ENCODE assay signal across 10 mouse cellular contexts in genomic region chr3:105559456-105559855, GRCm38 (mm10).
DNase-seq lines count a peak whose midpoint lies in the region; ATAC-seq lines count a peak whose summit lies in the region.
"Had no signal": no experiment of that assay in that cellular context is flagged by ENCODE, and none has a peak within 500 bp of the region (broad histone marks: within the 10 kb centered on the region; RNA-seq: fewer than 3 reads in every experiment).

No protein-coding gene starts in this region.

- H3K36me3 ChIP-seq in embryonic facial prominence, embryonic 15.5 days = no peaks in the 10 kb centered on the region
- H3K36me3 ChIP-seq in hindbrain, embryonic 14.5 days (replicated peaks; ENCODE audit: control insufficient read depth, insufficient read depth) = no peaks in the 10 kb centered on the region
- H3K36me3 ChIP-seq in neural tube, embryonic 14.5 days (ENCODE audit: control insufficient read depth, insufficient read depth, low read length) = no peaks in the 10 kb centered on the region
- H3K36me3 ChIP-seq: liver, embryonic 12.5 days had no signal

- WGBS in embryonic facial prominence, embryonic 15.5 days = 11% methylated on average over 2 of the region's 2 CpGs
- WGBS in hindbrain, embryonic 14.5 days = 21% methylated on average over 2 of the region's 2 CpGs
- 30% methylated on average over 2 of the region's 2 CpGs for WGBS in neural tube, embryonic 14.5 days

- no peak overlapping the region for H3K9ac ChIP-seq in embryonic facial prominence, embryonic 15.5 days
- no peak overlapping the region for H3K9ac ChIP-seq in hindbrain, embryonic 14.5 days
- no peak overlapping the region for H3K9ac ChIP-seq in neural tube, embryonic 14.5 days (replicated peaks; ENCODE audit: low read depth, low read length)
- H3K9ac ChIP-seq: liver, embryonic 12.5 days had no signal

- no peak overlapping the region for H3K4me3 ChIP-seq in embryonic facial prominence, embryonic 15.5 days (replicated peaks)
- no peak overlapping the region for H3K4me3 ChIP-seq in hindbrain, embryonic 14.5 days (replicated peaks; ENCODE audit: low read length)
- H3K4me3 ChIP-seq in neural tube, embryonic 14.5 days (ENCODE audit: low read depth, low read length) = no peak overlapping the region
- H3K4me3 ChIP-seq: liver, embryonic 12.5 days had no signal

- peak; percentile 72; the same call in 1 of the 2 replicates for ATAC-seq in embryonic facial prominence, embryonic 15.5 days (ENCODE audit: insufficient number of reproducible peaks, low FRiP score, low TSS enrichment, low read depth)
- ATAC-seq in hindbrain, embryonic 14.5 days (ENCODE audit: low FRiP score) = peak; percentile 53; the same call in 1 of the 2 replicates
- peak; percentile 34; the same call in 1 of the 2 replicates for ATAC-seq in neural tube, embryonic 14.5 days (ENCODE audit: low read depth)
- ATAC-seq in megakaryocyte-erythroid progenitor cell, adult 5-6 weeks (replicated peaks; ENCODE audit: low FRiP score, low TSS enrichment, poor library complexity, severe bottlenecking) = no peak
- ATAC-seq: intestine, embryonic 16.5 days; liver, embryonic 12.5 days had no signal

- H3K9me3 ChIP-seq in embryonic facial prominence, embryonic 15.5 days (replicated peaks) = no peaks in the 10 kb centered on the region
- no peaks in the 10 kb centered on the region for H3K9me3 ChIP-seq in hindbrain, embryonic 14.5 days (ENCODE audit: control insufficient read depth, low read length)
- no peaks in the 10 kb centered on the region for H3K9me3 ChIP-seq in neural tube, embryonic 14.5 days (ENCODE audit: control insufficient read depth, low read length)
- H3K9me3 ChIP-seq: liver, embryonic 12.5 days had no signal

- H3K4me1 ChIP-seq in embryonic facial prominence, embryonic 15.5 days = 0 out of 2 replicates have a peak, but pooled peaks cover 7% of the 10 kb centered on the region
- peaks cover 10% of the 10 kb centered on the region; the same call in 1 of the 2 replicates for H3K4me1 ChIP-seq in hindbrain, embryonic 14.5 days (replicated peaks; ENCODE audit: control insufficient read depth, insufficient read depth, low read length)
- peaks cover 8% of the 10 kb centered on the region; the same call in 1 of the 2 replicates for H3K4me1 ChIP-seq in neural tube, embryonic 14.5 days (ENCODE audit: control insufficient read depth, insufficient read depth, low read length)
- H3K4me1 ChIP-seq: liver, embryonic 12.5 days had no signal

- H3K4me2 ChIP-seq in embryonic facial prominence, embryonic 15.5 days (replicated peaks) = no peak overlapping the region
- H3K4me2 ChIP-seq in hindbrain, embryonic 14.5 days (replicated peaks) = no peak overlapping the region
- H3K4me2 ChIP-seq in neural tube, embryonic 14.5 days (ENCODE audit: low read depth, low read length) = no peak overlapping the region
- H3K4me2 ChIP-seq: liver, embryonic 12.5 days had no signal

- no peaks in the 10 kb centered on the region for H3K27me3 ChIP-seq in embryonic facial prominence, embryonic 15.5 days
- no peaks in the 10 kb centered on the region for H3K27me3 ChIP-seq in hindbrain, embryonic 14.5 days (ENCODE audit: control insufficient read depth, insufficient read depth, low read length)
- no peaks in the 10 kb centered on the region for H3K27me3 ChIP-seq in neural tube, embryonic 14.5 days (ENCODE audit: control insufficient read depth, insufficient read depth, low read length)

- no peak overlapping the region for H3K27ac ChIP-seq in embryonic facial prominence, embryonic 15.5 days (replicated peaks)
- H3K27ac ChIP-seq in hindbrain, embryonic 14.5 days = no peak overlapping the region
- H3K27ac ChIP-seq in neural tube, embryonic 14.5 days (ENCODE audit: low read depth, low read length) = no peak overlapping the region
- H3K27ac ChIP-seq: liver, embryonic 12.5 days had no signal

- peak; percentile 56 to 71 for DNase-seq in layer of hippocampus, adult 18-20 months (ENCODE audit: low spot score in 2 of 2)
- DNase-seq in layer of hippocampus, postnatal 10 days (ENCODE audit: low spot score in 2 of 2) = no peak
- DNase-seq in hindbrain, embryonic 14.5 days (ENCODE audit: low spot score) = no peak
- DNase-seq in gastrocnemius, postnatal 25 days = no peak
- no peak for DNase-seq in lung, adult 18-20 months

Comparison
In these comparisons a context has a peak if more than half of its experiments do, and no peak if none do; other contexts are left out.
1. DNase-seq: peak in layer of hippocampus, adult 18-20 months (2 of 2); none in layer of hippocampus, postnatal 10 days (0 of 2), hindbrain, embryonic 14.5 days (single experiment), gastrocnemius, postnatal 25 days (single experiment) and lung, adult 18-20 months (0 of 2).